8 mouse cellular contexts compared by ENCODE assay signal in genomic region chr10:61475594-61476439, GRCm38 (mm10). TPM values are rescaled to one million over a fixed set of nuclear protein-coding genes. Genes with fewer than 3 reads are reported as not detected.
DNase-seq lines count a peak whose midpoint lies in the region; ATAC-seq lines count a peak whose summit lies in the region.

Gene Lrrc20 (plus strand): TSS chr10:61475801.

- ATAC-seq in megakaryocyte progenitor cell, adult 5-6 weeks (replicated peaks; ENCODE audit: poor library complexity), result peak; percentile 95

- DNase-seq in adipocyte (ENCODE audit: low spot score), result peak; percentile 93
- DNase-seq in embryo, embryonic 10 days (ENCODE audit: low spot score), result peak; percentile 98
- peak; percentile 92 for DNase-seq in gastrocnemius, postnatal 10 days
- peak; percentile 98 for DNase-seq in induced T-regulatory cell, adult 2 months (ENCODE audit: low read depth)
- peak; percentile 87 to 95 for DNase-seq in left cerebral cortex, adult 9 months (ENCODE audit: low spot score in 2 of 2)
- peak; percentile 91 for DNase-seq in right cerebral cortex, postnatal 14 days
- DNase-seq in urinary bladder, postnatal 36 days (ENCODE audit: low spot score in 2 of 2), result peak; percentile 88 to 93

RNA-seq across cellular contexts. Expression of gene Lrrc20, which starts in this region (rescaled TPM):
- total RNA-seq in gastrocnemius, postnatal 10 days (2021), result 10 to 100 TPM; 62.3 to 64.9 TPM
- total RNA-seq in megakaryocyte progenitor cell, adult 5-6 weeks (2015), result 5.6 and 6.1 TPM in 2 replicates
- 6.0 and 7.4 TPM in 2 replicates for total RNA-seq in megakaryocyte progenitor cell, adult 5-6 weeks (2017)

Comparison
In these comparisons a context has a peak if more than half of its experiments do, and no peak if none do; other contexts are left out.
1. Peak in every context shown above with its lines: DNase-seq and ATAC-seq.
2. RNA of gene Lrrc20 (total RNA-seq): 62.3 to 64.9 TPM in gastrocnemius, postnatal 10 days; 5.6 to 7.4 TPM in megakaryocyte progenitor cell, adult 5-6 weeks; every median in the first group is over 4 times any median in the second.